Mouse (Mus musculus): ENCODE results near the gene Ccser2.

GRCm38 (mm10) chr14:37005865-37006264 is 37.3 kb upstream of the Ccser2 start:
- no peak for TF ChIP-seq CTCF (IDR thresholded peaks at IDR 0.05; ENCODE audit: low read depth, low read length)
- no peak for TF ChIP-seq POLR2A (IDR thresholded peaks at IDR 0.05; ENCODE audit: insufficient read depth, low read length)
- TF ChIP-seq EP300 (IDR thresholded peaks at IDR 0.05; ENCODE audit: insufficient read depth, low read depth, low read length) = no peak

Measured in ES-Bruce4 (cell line).